Mouse (Mus musculus): Measurements from ENCODE around the gene Cobl.
A peak's percentile ranks its signal among the peaks of the same experiment; 100 is the strongest.

The Cobl gene

GRCm38 (mm10) chr11:12444215-12444614 is 20.5 kb downstream of the Cobl start:
- no peak for DNase-seq (ENCODE audit: low spot score in 2 of 2)

DNA sequence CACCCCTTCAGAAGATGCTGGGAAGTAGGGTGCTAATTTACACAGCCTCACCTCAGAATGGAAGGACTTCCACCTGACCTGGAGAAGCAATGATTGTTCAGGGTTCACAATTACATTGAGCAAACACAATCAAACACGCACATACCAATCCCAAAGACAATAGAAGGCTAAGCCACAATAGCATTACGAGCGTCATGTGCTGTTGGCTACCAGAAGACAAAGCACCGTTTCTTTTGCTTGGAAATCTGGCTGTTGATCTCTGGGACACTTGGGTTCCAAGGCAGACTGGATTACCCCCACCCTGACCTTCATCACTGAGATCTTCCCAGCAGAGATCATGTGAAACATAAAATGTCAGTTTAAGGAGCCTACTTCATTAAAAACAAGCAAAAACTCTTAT is 21.1 kb downstream of the Cobl start:
- no peak for DNase-seq (ENCODE audit: low spot score in 2 of 2)

- DNase-seq (ENCODE audit: low spot score in 2 of 2): no peak
Observed at GRCm38 (mm10) chr11:12443185-12443584, 21.6 kb downstream of the Cobl start.

DNA sequence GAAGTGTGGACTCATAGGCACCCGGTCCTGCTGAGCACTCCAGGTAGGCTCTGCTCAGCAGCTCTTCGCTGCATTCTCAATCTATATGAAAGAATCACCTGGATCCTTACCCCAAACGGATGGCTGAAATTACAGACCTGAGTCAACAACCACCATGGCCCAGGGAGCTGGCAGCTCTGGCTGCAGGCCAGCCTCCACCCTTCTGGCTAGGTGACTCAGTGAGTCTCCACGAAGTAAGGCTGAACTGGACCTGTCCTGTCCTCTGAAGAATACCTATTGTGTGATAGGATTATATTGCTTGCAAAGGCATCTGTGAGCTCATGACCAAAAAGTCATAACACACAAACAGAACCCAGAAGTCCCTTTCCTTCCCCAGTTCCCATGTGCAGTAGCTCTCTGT is 22.5 kb downstream of the Cobl start:
- no peak for DNase-seq (ENCODE audit: low spot score in 2 of 2)

GRCm38 (mm10) chr11:12435905-12436304 is 28.9 kb downstream of the Cobl start:
- DNase-seq (ENCODE audit: low spot score in 2 of 2): no peak

GRCm38 (mm10) chr11:12435018-12435417 is 29.7 kb downstream of the Cobl start:
- DNase-seq (ENCODE audit: low spot score in 2 of 2): no peak

GRCm38 (mm10) chr11:12434597-12434996 is 30.2 kb downstream of the Cobl start:
- DNase-seq (ENCODE audit: low spot score in 2 of 2): no peak

- DNase-seq (ENCODE audit: low spot score in 2 of 2): no peak
Observed at GRCm38 (mm10) chr11:12431911-12432310, 32.8 kb downstream of the Cobl start.

- DNase-seq (ENCODE audit: low spot score in 2 of 2): no peak
Observed at GRCm38 (mm10) chr11:12430231-12431041, 34.3 kb downstream of the Cobl start.

- no peak for DNase-seq (ENCODE audit: low spot score in 2 of 2)
Observed at GRCm38 (mm10) chr11:12426746-12427145, 38.0 kb downstream of the Cobl start.

GRCm38 (mm10) chr11:12424205-12424604 is 40.6 kb downstream of the Cobl start:
- DNase-seq (ENCODE audit: low spot score in 2 of 2): no peak

- no peak for DNase-seq (ENCODE audit: low spot score in 2 of 2)
Observed at GRCm38 (mm10) chr11:12421183-12421582, 43.6 kb downstream of the Cobl start.

DNA sequence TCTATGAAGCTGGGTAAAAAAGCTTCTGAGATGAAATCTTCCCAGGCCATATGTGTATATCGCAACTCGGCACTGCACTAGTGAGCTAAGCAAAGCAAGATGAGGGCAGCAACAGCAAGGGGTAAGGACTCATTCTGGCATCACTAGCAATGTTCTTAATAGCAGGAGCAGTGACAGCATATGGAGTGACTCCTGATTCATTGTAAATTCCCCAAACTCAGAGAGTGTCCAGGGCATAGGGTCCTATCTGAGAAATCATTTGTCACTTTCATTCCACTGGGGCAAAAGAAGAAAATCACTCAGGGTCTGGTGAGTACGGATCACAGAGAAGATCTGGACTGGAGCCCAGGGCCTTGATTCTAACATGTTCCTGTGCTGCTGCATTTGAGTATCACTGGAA is 44.6 kb downstream of the Cobl start:
- DNase-seq (ENCODE audit: low spot score in 2 of 2): no peak

- no peak for DNase-seq (ENCODE audit: low spot score in 2 of 2)
Observed at GRCm38 (mm10) chr11:12416899-12417298, 47.9 kb downstream of the Cobl start.

- no peak for DNase-seq (ENCODE audit: low spot score in 2 of 2)
Observed at GRCm38 (mm10) chr11:12415329-12415728, 49.4 kb downstream of the Cobl start.

- DNase-seq (ENCODE audit: low spot score in 2 of 2): no peak
Observed at GRCm38 (mm10) chr11:12411950-12412349, 52.8 kb downstream of the Cobl start.

GRCm38 (mm10) chr11:12411075-12411807 is 53.5 kb downstream of the Cobl start:
- no peak for DNase-seq (ENCODE audit: low spot score in 2 of 2)

- DNase-seq (ENCODE audit: low spot score in 2 of 2): no peak
Observed at GRCm38 (mm10) chr11:12409463-12409862, 55.3 kb downstream of the Cobl start.

DNA sequence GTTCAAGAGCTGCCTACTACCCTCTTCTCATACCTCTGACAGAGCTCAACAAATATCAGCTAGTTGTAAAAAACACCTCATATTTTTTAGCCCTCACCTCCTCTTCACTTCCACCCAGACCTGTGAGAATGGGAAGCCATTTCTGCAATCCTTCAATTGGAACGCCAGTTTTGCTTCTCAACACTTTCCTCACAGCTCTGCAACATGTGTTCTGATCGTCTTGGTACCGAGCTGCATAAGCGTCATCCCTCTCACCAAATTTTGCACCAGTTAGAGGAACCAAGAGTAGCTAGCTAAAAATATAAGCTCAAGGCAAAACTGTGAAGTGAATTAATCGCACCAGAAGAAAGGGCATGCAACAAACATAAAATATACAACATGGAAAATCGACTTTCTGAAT is 56.9 kb downstream of the Cobl start:
- no peak for DNase-seq (ENCODE audit: low spot score in 2 of 2)

DNA sequence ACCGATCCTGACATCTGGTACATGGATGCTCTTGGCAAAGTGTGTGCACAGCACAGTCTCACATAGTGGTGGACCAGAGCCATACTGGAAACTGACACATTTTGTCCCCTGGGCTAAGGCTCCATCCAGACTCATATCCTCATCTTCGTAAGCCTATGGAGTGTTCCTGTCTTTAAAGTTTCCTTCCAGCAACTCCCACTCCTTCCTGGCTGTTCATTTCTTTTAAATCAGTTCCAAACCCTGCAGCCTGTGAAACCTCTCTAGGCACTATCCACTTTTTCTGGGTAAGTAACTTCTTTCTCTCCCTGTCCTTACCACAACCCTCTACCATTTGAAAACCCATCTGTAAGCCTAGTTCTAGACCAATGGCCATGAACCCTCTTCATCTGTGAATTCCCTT is 64.9 kb downstream of the Cobl start:
- DNase-seq (ENCODE audit: low spot score in 2 of 2): no peak

DNA sequence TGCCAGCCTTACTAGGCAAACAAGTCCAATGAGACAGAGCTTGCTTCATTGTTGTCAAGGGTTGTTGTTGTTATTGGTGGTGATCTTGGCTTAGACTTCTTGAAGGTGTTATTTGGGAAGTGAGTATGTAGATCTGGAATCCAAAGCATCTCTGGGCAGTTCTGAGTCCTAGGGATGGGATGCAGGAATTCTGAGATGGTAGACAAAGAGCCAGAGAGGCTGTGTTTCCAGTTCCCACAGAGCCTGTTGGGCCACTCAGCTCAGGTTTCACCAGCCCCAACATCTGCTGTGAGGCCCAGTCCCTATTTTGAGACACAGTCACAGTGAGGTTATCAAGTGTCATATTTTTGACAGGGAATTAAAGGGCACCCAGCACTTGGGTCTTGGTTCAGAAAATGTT is 68.6 kb downstream of the Cobl start:
- no peak for DNase-seq (ENCODE audit: low spot score in 2 of 2)

- no peak for DNase-seq (ENCODE audit: low spot score in 2 of 2)
Observed at GRCm38 (mm10) chr11:12394701-12395100, 70.1 kb downstream of the Cobl start.

DNA sequence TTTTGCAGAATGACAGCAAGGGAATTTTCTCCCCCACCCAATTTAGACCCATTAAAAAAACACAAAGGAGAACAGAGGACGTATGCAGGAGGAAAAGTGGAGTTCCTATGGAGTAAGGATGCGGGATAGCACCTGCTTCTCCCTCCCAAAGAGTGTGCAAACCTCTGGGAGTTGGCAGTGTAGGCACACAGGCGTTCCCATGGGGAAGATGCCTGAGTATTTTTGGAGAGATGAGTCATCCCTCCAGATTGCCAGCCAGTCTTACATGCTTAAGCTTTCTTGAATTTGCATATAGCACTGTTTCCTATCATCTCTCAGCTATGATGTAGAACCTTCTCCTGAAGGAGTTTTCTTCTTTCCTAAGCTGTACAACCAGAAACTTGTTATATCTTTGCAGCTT is 70.6 kb downstream of the Cobl start:
- peak; percentile 9 to 43 for DNase-seq (ENCODE audit: low spot score in 2 of 2)
